Mouse (Mus musculus): ENCODE data around the gene Svs2. TPM values are rescaled to one million over a fixed set of nuclear protein-coding genes. Genes with fewer than 3 reads are reported as not detected.

Gene Svs2
- total and polyA plus RNA-seq, 2 experiments: not detected

DNA sequence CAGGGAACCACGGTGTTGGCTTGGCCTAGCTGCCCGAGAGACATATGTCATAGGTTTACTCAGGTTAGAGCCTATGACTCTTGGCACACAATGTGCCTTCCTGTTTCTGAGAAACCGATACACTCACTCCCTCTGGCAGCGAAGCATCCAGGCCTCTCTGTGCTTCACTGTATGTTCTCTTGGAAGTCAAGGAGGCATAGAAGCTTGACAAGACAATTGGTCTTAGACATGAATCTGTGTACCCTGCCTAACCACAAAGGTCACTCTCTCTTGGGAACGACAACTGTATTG, 41.6 kb downstream of the Svs2 start:
- H3K36me3 ChIP-seq (ENCODE audit: control insufficient read depth, insufficient read depth, low read length): no peaks in the 10 kb centered on the region
- no peak for DNase-seq (ENCODE audit: extremely low read depth, low read depth, low spot score)
- TF ChIP-seq CTCF (IDR thresholded peaks at IDR 0.05; ENCODE audit: low read depth, low read length) (no peak), POLR2A (IDR thresholded peaks at IDR 0.05; ENCODE audit: extremely low read depth, insufficient read depth, low read length) (no peak)
- H3K4me1 ChIP-seq (ENCODE audit: control insufficient read depth, insufficient read depth, low read length): no peaks in the 10 kb centered on the region
- H3K27me3 ChIP-seq (ENCODE audit: control insufficient read depth, insufficient read depth, low read length): no peaks in the 10 kb centered on the region
- WGBS: 71% methylated on average over 5 of the region's 5 CpGs
- no peak overlapping the region for H3K9ac ChIP-seq (ENCODE audit: low read depth, low read length)
- H3K4me3 ChIP-seq (ENCODE audit: insufficient read depth, low read depth, low read length): no peak overlapping the region
- H3K27ac ChIP-seq (replicated peaks; ENCODE audit: insufficient read depth, low read depth, low read length): no peak overlapping the region
- H3K79me2 ChIP-seq (ENCODE audit: control insufficient read depth, insufficient read depth, low read length): no peaks in the 10 kb centered on the region

DNA sequence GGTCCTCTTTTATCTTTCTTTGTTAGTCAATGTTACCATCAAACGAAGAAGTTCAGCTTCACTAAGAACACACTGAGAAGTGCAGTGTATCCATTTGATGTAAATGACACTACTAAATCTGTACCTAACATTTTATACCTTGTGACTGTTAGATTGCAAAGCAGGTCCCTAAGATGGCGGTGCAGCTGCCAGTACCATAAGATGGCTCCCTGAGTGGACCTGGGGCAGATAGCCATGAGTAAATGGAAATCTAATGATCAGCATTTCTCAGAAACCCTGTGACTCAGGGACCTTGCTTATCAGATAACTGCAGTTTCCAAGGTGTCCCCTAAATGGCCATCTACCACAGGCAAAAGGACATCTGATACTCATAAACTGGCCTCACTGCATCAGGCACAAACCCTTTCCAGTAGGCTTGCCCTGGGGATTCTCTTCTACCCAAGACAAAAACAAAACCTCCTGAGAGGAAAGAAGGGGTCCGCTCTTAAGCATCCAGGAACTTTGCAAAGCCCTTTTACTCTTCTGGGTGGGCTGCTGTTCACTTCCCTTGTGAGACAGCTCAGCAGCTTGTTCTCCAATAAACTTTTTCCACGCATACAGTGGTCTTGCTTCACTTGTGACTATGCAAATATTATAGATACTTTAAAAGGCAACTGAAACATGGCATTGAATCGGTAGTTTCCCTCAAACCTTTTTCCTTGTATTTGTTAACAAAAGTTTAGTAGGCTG, 42.1 kb downstream of the Svs2 start:
- TF ChIP-seq CTCF (IDR thresholded peaks at IDR 0.05; ENCODE audit: low read depth, low read length) (no peak), POLR2A (IDR thresholded peaks at IDR 0.05; ENCODE audit: extremely low read depth, insufficient read depth, low read length) (no peak)
- H3K4me1 ChIP-seq (ENCODE audit: control insufficient read depth, insufficient read depth, low read length): no peaks in the 10 kb centered on the region
- H3K9ac ChIP-seq (ENCODE audit: low read depth, low read length): no peak overlapping the region
- DNase-seq (ENCODE audit: extremely low read depth, low read depth, low spot score): no peak
- H3K4me3 ChIP-seq (ENCODE audit: insufficient read depth, low read depth, low read length): no peak overlapping the region
- H3K27ac ChIP-seq (replicated peaks; ENCODE audit: insufficient read depth, low read depth, low read length): no peak overlapping the region
- H3K79me2 ChIP-seq (ENCODE audit: control insufficient read depth, insufficient read depth, low read length): no peaks in the 10 kb centered on the region
- 85% methylated on average over 5 of the region's 5 CpGs for WGBS
- no peaks in the 10 kb centered on the region for H3K36me3 ChIP-seq (ENCODE audit: control insufficient read depth, insufficient read depth, low read length)
- no peaks in the 10 kb centered on the region for H3K27me3 ChIP-seq (ENCODE audit: control insufficient read depth, insufficient read depth, low read length)

DNA sequence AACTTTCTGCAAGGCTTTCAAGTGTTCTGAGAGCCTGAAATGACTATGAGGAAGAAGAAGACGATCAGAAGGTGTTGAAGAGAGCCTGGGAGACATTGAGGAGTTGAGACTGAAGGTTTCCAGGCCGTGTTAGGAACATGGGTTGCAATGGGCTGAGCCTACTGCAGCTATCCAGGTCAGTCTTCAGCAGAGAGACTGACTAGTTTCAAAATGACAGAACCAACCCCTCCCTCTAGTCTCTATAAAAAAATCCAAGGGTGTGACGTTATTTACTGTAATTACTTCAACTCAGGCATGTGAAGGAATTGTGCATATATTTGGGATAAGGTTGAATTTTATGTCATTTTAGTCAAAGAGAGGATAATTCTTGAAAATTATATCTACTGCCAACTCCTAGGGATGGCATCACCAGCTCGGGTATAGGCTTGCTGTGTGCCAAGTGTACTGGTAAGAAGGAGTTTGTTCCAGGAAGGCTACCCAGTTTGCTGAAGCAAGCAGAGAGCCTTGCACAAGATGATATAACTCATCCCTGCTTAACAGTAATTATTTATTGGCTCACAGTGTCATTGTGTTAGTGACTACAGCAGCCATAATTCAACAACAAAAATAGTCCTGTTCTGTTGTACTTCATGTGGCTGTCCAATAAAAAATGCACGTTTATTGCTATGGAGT, 43.2 kb downstream of the Svs2 start:
- H3K79me2 ChIP-seq (ENCODE audit: control insufficient read depth, insufficient read depth, low read length): no peaks in the 10 kb centered on the region
- H3K4me3 ChIP-seq (ENCODE audit: insufficient read depth, low read depth, low read length): no peak overlapping the region
- no peaks in the 10 kb centered on the region for H3K36me3 ChIP-seq (ENCODE audit: control insufficient read depth, insufficient read depth, low read length)
- no peak for DNase-seq (ENCODE audit: extremely low read depth, low read depth, low spot score)
- H3K27ac ChIP-seq (replicated peaks; ENCODE audit: insufficient read depth, low read depth, low read length): no peak overlapping the region
- H3K9ac ChIP-seq (ENCODE audit: low read depth, low read length): no peak overlapping the region
- no peaks in the 10 kb centered on the region for H3K27me3 ChIP-seq (ENCODE audit: control insufficient read depth, insufficient read depth, low read length)
- H3K4me1 ChIP-seq (ENCODE audit: control insufficient read depth, insufficient read depth, low read length): no peaks in the 10 kb centered on the region
- no peak for TF ChIP-seq POLR2A (IDR thresholded peaks at IDR 0.05; ENCODE audit: extremely low read depth, insufficient read depth, low read length)
- no peak for TF ChIP-seq CTCF (IDR thresholded peaks at IDR 0.05; ENCODE audit: low read depth, low read length)
- 68% methylated on average over 5 of the region's 5 CpGs for WGBS

DNA sequence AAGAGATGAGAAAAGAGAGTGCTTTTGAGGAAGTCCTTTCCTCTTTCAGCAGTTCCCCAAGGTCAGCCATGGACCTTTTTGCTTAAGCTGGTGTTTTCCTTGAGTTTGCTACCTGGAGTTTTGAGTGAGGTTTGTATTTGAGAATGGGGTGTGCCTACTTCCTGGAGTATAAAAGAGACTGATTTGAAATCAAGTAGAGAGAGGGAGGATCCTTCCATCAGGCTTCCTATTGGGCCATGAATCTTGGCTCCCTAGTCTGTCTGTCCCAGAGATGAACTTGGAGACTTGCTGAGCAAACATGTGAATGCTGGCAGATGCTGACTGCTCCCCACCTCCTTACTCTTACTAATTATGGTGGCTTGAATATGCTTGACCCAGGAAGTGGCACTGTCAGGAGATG, 46.0 kb downstream of the Svs2 start:
- DNase-seq (ENCODE audit: extremely low read depth, low read depth, low spot score): peak; percentile 28
- H3K4me1 ChIP-seq (ENCODE audit: control insufficient read depth, insufficient read depth, low read length): no peaks in the 10 kb centered on the region

DNA sequence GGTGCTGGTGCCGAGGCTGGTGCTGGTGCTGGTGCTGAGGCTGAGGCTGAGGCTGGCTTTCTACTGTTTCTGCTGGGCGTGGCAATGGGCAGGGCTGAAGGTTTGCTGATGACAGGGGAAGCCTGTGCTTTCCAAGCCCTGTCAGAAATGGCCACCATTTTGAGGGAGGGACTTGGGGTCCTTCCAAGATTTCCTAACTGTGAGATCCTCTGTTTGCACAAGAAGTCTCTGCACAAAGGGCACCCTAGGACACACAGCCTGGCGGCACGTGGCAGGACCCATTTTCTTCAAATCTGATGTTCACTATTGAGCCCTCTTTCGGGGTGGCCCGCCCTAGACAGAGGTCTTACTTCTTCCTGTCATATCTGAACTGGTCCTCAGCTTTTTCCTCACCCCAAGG, 47.7 kb downstream of the Svs2 start, which contains the start of gene Wfdc12:
Wfdc12 (minus strand) TSS at position 33 of the 400 bp plus-strand sequence.
- Histone ChIP-seq H3K4me3 (ENCODE audit: insufficient read depth, low read depth, low read length) (no peak within 1 kb of the TSS), H3K27me3 (ENCODE audit: control insufficient read depth, insufficient read depth, low read length) (no peaks in the 10 kb centered on the region), H3K79me2 (ENCODE audit: control insufficient read depth, insufficient read depth, low read length) (no peaks in the 10 kb centered on the region), H3K9ac (ENCODE audit: low read depth, low read length) (no peak within 1 kb of the TSS), H3K27ac (replicated peaks; ENCODE audit: insufficient read depth, low read depth, low read length) (no peak within 1 kb of the TSS), H3K36me3 (ENCODE audit: control insufficient read depth, insufficient read depth, low read length) (no peaks in the 10 kb centered on the region), H3K4me1 (ENCODE audit: control insufficient read depth, insufficient read depth, low read length) (no peaks in the 10 kb centered on the region)
- no peak for TF ChIP-seq CTCF (IDR thresholded peaks at IDR 0.05; ENCODE audit: low read depth, low read length)
- TF ChIP-seq POLR2A (IDR thresholded peaks at IDR 0.05; ENCODE audit: extremely low read depth, insufficient read depth, low read length): no peak
- DNase-seq (ENCODE audit: extremely low read depth, low read depth, low spot score): peak; percentile 60
- WGBS: 59% methylated on average over 6 of the region's 6 CpGs

More for the DNA sequence above, 46.0 kb downstream of the Svs2 start:
- H3K9ac ChIP-seq (ENCODE audit: low read depth, low read length): no peak overlapping the region
- H3K36me3 ChIP-seq (ENCODE audit: control insufficient read depth, insufficient read depth, low read length): no peaks in the 10 kb centered on the region
- H3K27ac ChIP-seq (replicated peaks; ENCODE audit: insufficient read depth, low read depth, low read length): no peak overlapping the region
- H3K27me3 ChIP-seq (ENCODE audit: control insufficient read depth, insufficient read depth, low read length): no peaks in the 10 kb centered on the region
- TF ChIP-seq POLR2A (IDR thresholded peaks at IDR 0.05; ENCODE audit: extremely low read depth, insufficient read depth, low read length): no peak
- TF ChIP-seq CTCF (IDR thresholded peaks at IDR 0.05; ENCODE audit: low read depth, low read length): no peak
- H3K79me2 ChIP-seq (ENCODE audit: control insufficient read depth, insufficient read depth, low read length): no peaks in the 10 kb centered on the region
- no peak overlapping the region for H3K4me3 ChIP-seq (ENCODE audit: insufficient read depth, low read depth, low read length)

DNA sequence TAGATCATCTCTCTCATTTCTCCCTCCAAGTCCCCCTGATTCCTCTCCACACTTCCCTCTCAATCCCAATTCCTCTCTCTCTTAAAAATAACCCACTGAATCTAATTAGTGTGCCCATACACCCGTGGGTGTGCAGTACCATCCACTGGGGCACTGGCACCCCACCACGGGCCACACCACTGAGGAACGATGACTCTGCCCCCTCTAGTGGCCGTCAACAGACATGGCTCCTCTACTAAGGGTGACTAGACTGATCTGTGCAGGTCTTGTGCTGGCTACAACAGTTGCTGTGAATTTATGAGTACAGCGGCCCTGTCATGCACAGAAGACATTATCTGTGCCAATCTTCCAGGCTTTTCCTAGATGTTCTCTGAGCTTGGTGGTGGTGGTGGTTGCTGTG, 49.5 kb downstream of the Svs2 start:
- no peak overlapping the region for H3K9ac ChIP-seq (ENCODE audit: low read depth, low read length)
- WGBS: 30% methylated on average over 5 of the region's 5 CpGs
- peak; percentile 3 for DNase-seq (ENCODE audit: extremely low read depth, low read depth, low spot score)
- no peaks in the 10 kb centered on the region for H3K27me3 ChIP-seq (ENCODE audit: control insufficient read depth, insufficient read depth, low read length)
- TF ChIP-seq CTCF (IDR thresholded peaks at IDR 0.05; ENCODE audit: low read depth, low read length) (peak; percentile 73), POLR2A (IDR thresholded peaks at IDR 0.05; ENCODE audit: extremely low read depth, insufficient read depth, low read length) (no peak)
- H3K36me3 ChIP-seq (ENCODE audit: control insufficient read depth, insufficient read depth, low read length): no peaks in the 10 kb centered on the region
- H3K4me1 ChIP-seq (ENCODE audit: control insufficient read depth, insufficient read depth, low read length): no peaks in the 10 kb centered on the region
- H3K4me3 ChIP-seq (ENCODE audit: insufficient read depth, low read depth, low read length): no peak overlapping the region
- no peak overlapping the region for H3K27ac ChIP-seq (replicated peaks; ENCODE audit: insufficient read depth, low read depth, low read length)
- no peaks in the 10 kb centered on the region for H3K79me2 ChIP-seq (ENCODE audit: control insufficient read depth, insufficient read depth, low read length)

Other genes with a start within 250 kb of the Svs2 start
- 36.3 and 42.6 TPM in 2 replicates for gene Ywhab, start 243.5 kb downstream of the Svs2 start, total RNA-seq (2014; rRNA removed)
- gene Ywhab, start 243.5 kb downstream of the Svs2 start, polyA plus RNA-seq (2012; rRNA removed): 16.9 and 17.2 TPM in 2 replicates
- under 0.01 TPM in 1 of 2 replicates, not detected in the other for gene Pabpc1l, start 213.0 kb downstream of the Svs2 start, total RNA-seq (2014; rRNA removed)
- not detected in 2 replicates for gene Pabpc1l, start 213.0 kb downstream of the Svs2 start, polyA plus RNA-seq (2012; rRNA removed)
- 10.1 and 13.9 TPM in 2 replicates for gene Stk4, start 168.1 kb downstream of the Svs2 start, total RNA-seq (2014; rRNA removed)
- 4.7 and 6.3 TPM in 2 replicates for gene Stk4, start 168.1 kb downstream of the Svs2 start, polyA plus RNA-seq (2012; rRNA removed)
- 6.0 and 7.4 TPM in 2 replicates for gene Tomm34, start 167.3 kb downstream of the Svs2 start, total RNA-seq (2014; rRNA removed)
- 11.5 and 13.8 TPM in 2 replicates for gene Tomm34, start 167.3 kb downstream of the Svs2 start, polyA plus RNA-seq (2012; rRNA removed)
- not detected in 2 replicates for gene Kcns1, start 67.4 kb downstream of the Svs2 start, total RNA-seq (2014; rRNA removed)
- gene Kcns1, start 67.4 kb downstream of the Svs2 start, polyA plus RNA-seq (2012; rRNA removed): not detected in 2 replicates
- gene Wfdc5, start 55.7 kb downstream of the Svs2 start, total RNA-seq (2014; rRNA removed): not detected in 2 replicates
- gene Wfdc5, start 55.7 kb downstream of the Svs2 start, polyA plus RNA-seq (2012; rRNA removed): not detected in 2 replicates
- not detected in 2 replicates for gene Wfdc12, start 47.9 kb downstream of the Svs2 start, total RNA-seq (2014; rRNA removed)
- gene Wfdc12, start 47.9 kb downstream of the Svs2 start, polyA plus RNA-seq (2012; rRNA removed): not detected in 2 replicates
- not detected in 2 replicates for gene Wfdc15a, start 38.3 kb downstream of the Svs2 start, total RNA-seq (2014; rRNA removed)
- gene Wfdc15a, start 38.3 kb downstream of the Svs2 start, polyA plus RNA-seq (2012; rRNA removed): not detected in 2 replicates
- 0.28 TPM in 1 of 2 replicates, not detected in the other for gene Wfdc15b, start 16.8 kb downstream of the Svs2 start, total RNA-seq (2014; rRNA removed)
- 0.24 TPM in 1 of 2 replicates, not detected in the other for gene Wfdc15b, start 16.8 kb downstream of the Svs2 start, polyA plus RNA-seq (2012; rRNA removed)
- not detected in 2 replicates for gene Svs3b, start 18.2 kb upstream of the Svs2 start, total RNA-seq (2014; rRNA removed)
- gene Svs3b, start 18.2 kb upstream of the Svs2 start, polyA plus RNA-seq (2012; rRNA removed): not detected in 2 replicates
- not detected in 2 replicates for gene Svs4, start 40.0 kb upstream of the Svs2 start, total RNA-seq (2014; rRNA removed)
- not detected in 2 replicates for gene Svs4, start 40.0 kb upstream of the Svs2 start, polyA plus RNA-seq (2012; rRNA removed)
- not detected in 2 replicates for gene Svs3a, start 50.8 kb upstream of the Svs2 start, total RNA-seq (2014; rRNA removed)
- gene Svs3a, start 50.8 kb upstream of the Svs2 start, polyA plus RNA-seq (2012; rRNA removed): not detected in 2 replicates
- gene Svs6, start 78.3 kb upstream of the Svs2 start, total RNA-seq (2014; rRNA removed): not detected in 2 replicates
- not detected in 2 replicates for gene Svs6, start 78.3 kb upstream of the Svs2 start, polyA plus RNA-seq (2012; rRNA removed)
- not detected in 2 replicates for gene Svs5, start 94.3 kb upstream of the Svs2 start, total RNA-seq (2014; rRNA removed)
- not detected in 2 replicates for gene Svs5, start 94.3 kb upstream of the Svs2 start, polyA plus RNA-seq (2012; rRNA removed)
- gene Slpi, start 150.6 kb upstream of the Svs2 start, total RNA-seq (2014; rRNA removed): 0.94 and 1.4 TPM in 2 replicates
- 4.5 and 5.7 TPM in 2 replicates for gene Slpi, start 150.6 kb upstream of the Svs2 start, polyA plus RNA-seq (2012; rRNA removed)
- 0.18 and 0.20 TPM in 2 replicates for gene Rbpjl, start 164.7 kb upstream of the Svs2 start, total RNA-seq (2014; rRNA removed)
- not detected in 2 replicates for gene Rbpjl, start 164.7 kb upstream of the Svs2 start, polyA plus RNA-seq (2012; rRNA removed)
- gene Matn4, start 166.7 kb upstream of the Svs2 start, total RNA-seq (2014; rRNA removed): 0.07 and 0.09 TPM in 2 replicates
- 0.04 and 0.05 TPM in 2 replicates for gene Matn4, start 166.7 kb upstream of the Svs2 start, polyA plus RNA-seq (2012; rRNA removed)
- 511 and 573 TPM in 2 replicates for gene Sdc4, start 205.4 kb upstream of the Svs2 start, total RNA-seq (2014; rRNA removed)
- 178 and 182 TPM in 2 replicates for gene Sdc4, start 205.4 kb upstream of the Svs2 start, polyA plus RNA-seq (2012; rRNA removed)
- gene Sys1, start 218.5 kb upstream of the Svs2 start, total RNA-seq (2014; rRNA removed): 33.7 and 40.9 TPM in 2 replicates
- gene Sys1, start 218.5 kb upstream of the Svs2 start, polyA plus RNA-seq (2012; rRNA removed): 145 and 157 TPM in 2 replicates
- gene Gm20458, start 222.5 kb upstream of the Svs2 start, total RNA-seq (2014; rRNA removed): 0.46 TPM in 1 of 2 replicates, not detected in the other
- 11.7 and 14.2 TPM in 2 replicates for gene Gm20458, start 222.5 kb upstream of the Svs2 start, polyA plus RNA-seq (2012; rRNA removed)
- not detected in 2 replicates for gene Trp53tg5, start 235.3 kb upstream of the Svs2 start, total RNA-seq (2014; rRNA removed)
- gene Trp53tg5, start 235.3 kb upstream of the Svs2 start, polyA plus RNA-seq (2012; rRNA removed): not detected in 2 replicates
- 8.1 and 10.1 TPM in 2 replicates for gene Dbndd2, start 247.6 kb upstream of the Svs2 start, total RNA-seq (2014; rRNA removed)
- gene Dbndd2, start 247.6 kb upstream of the Svs2 start, polyA plus RNA-seq (2012; rRNA removed): 7.6 and 9.5 TPM in 2 replicates